Mouse (Mus musculus): ENCODE data around the gene Kcng3. TPM values are rescaled to one million over a fixed set of nuclear protein-coding genes. Genes with fewer than 3 reads are reported as not detected.

Gene Kcng3
- polyA plus RNA-seq, 1 experiment from 2014 or later: not detected

GRCm38 (mm10) chr17:83650932-83651682 lies 19.4 kb upstream of the Kcng3 start:
- no peak overlapping the region for H3K4me2 ChIP-seq
- ATAC-seq (replicated peaks; ENCODE audit: low FRiP score): peak; percentile 58
- H3K9ac ChIP-seq: no peak overlapping the region
- H3K4me3 ChIP-seq (replicated peaks): no peak overlapping the region
- H3K36me3 ChIP-seq: no peaks in the 10 kb centered on the region
- H3K27me3 ChIP-seq: no peaks in the 10 kb centered on the region
- no peaks in the 10 kb centered on the region for H3K9me3 ChIP-seq (replicated peaks)
- H3K27ac ChIP-seq: no peak overlapping the region
- 68% methylated on average over 7 of the region's 7 CpGs for WGBS
- H3K4me1 ChIP-seq: peaks cover 13% of the 10 kb centered on the region; the same call in 1 of the 2 replicates

GRCm38 (mm10) chr17:83649986-83650385 lies 18.3 kb upstream of the Kcng3 start:
- ATAC-seq (replicated peaks; ENCODE audit: low FRiP score): no peak
- Histone ChIP-seq H3K27ac (no peak overlapping the region), H3K9me3 (replicated peaks) (no peaks in the 10 kb centered on the region), H3K4me1 (peaks cover 11% of the 10 kb centered on the region; the same call in 1 of the 2 replicates), H3K27me3 (no peaks in the 10 kb centered on the region), H3K4me2 (no peak overlapping the region), H3K36me3 (no peaks in the 10 kb centered on the region), H3K4me3 (replicated peaks) (no peak overlapping the region), H3K9ac (no peak overlapping the region)
- 82% methylated on average over 3 of the region's 3 CpGs for WGBS

- H3K36me3 ChIP-seq: no peaks in the 10 kb centered on the region
- WGBS: 92% methylated on average over 7 of the region's 7 CpGs
- H3K27me3 ChIP-seq: no peaks in the 10 kb centered on the region
- H3K4me3 ChIP-seq (replicated peaks): no peak overlapping the region
- H3K4me1 ChIP-seq: 0 out of 2 replicates have a peak, but pooled peaks cover 6% of the 10 kb centered on the region
- no peak overlapping the region for H3K4me2 ChIP-seq
- ATAC-seq (replicated peaks; ENCODE audit: low FRiP score): no peak
- H3K9me3 ChIP-seq (replicated peaks): no peaks in the 10 kb centered on the region
- H3K27ac ChIP-seq: no peak overlapping the region
- H3K9ac ChIP-seq: no peak overlapping the region
Measured at GRCm38 (mm10) chr17:83647413-83647812, 15.7 kb upstream of the Kcng3 start.

- WGBS: 59% methylated on average over 8 of the region's 8 CpGs
- 0 out of 2 replicates have a peak, but pooled peaks cover 6% of the 10 kb centered on the region for H3K4me1 ChIP-seq
- H3K4me3 ChIP-seq (replicated peaks): no peak overlapping the region
- no peak overlapping the region for H3K4me2 ChIP-seq
- H3K27ac ChIP-seq: no peak overlapping the region
- H3K36me3 ChIP-seq: no peaks in the 10 kb centered on the region
- no peaks in the 10 kb centered on the region for H3K27me3 ChIP-seq
- no peaks in the 10 kb centered on the region for H3K9me3 ChIP-seq (replicated peaks)
- no peak overlapping the region for H3K9ac ChIP-seq
- no peak for ATAC-seq (replicated peaks; ENCODE audit: low FRiP score)
Measured at GRCm38 (mm10) chr17:83646425-83647163, 14.9 kb upstream of the Kcng3 start.

GRCm38 (mm10) chr17:83645226-83645808 lies 13.6 kb upstream of the Kcng3 start:
- Histone ChIP-seq H3K27ac (no peak overlapping the region), H3K4me1 (0 out of 2 replicates have a peak, but pooled peaks cover 6% of the 10 kb centered on the region), H3K9me3 (replicated peaks) (no peaks in the 10 kb centered on the region), H3K4me2 (no peak overlapping the region), H3K9ac (no peak overlapping the region), H3K36me3 (no peaks in the 10 kb centered on the region), H3K27me3 (no peaks in the 10 kb centered on the region), H3K4me3 (replicated peaks) (no peak overlapping the region)
- peak; percentile 69; the same call in 1 of the 2 replicates for ATAC-seq (replicated peaks; ENCODE audit: low FRiP score)
- WGBS: 66% methylated on average over 8 of the region's 9 CpGs

GRCm38 (mm10) chr17:83637393-83637792 lies 5.7 kb upstream of the Kcng3 start:
- Histone ChIP-seq H3K9ac (no peak overlapping the region), H3K4me3 (replicated peaks) (no peak overlapping the region)

GRCm38 (mm10) chr17:83636443-83636842 lies 4.7 kb upstream of the Kcng3 start:
- ATAC-seq (replicated peaks; ENCODE audit: low FRiP score): no peak
- H3K4me3 ChIP-seq (replicated peaks): no peak overlapping the region

More at GRCm38 (mm10) chr17:83637393-83637792, 5.7 kb upstream of the Kcng3 start:
- H3K36me3 ChIP-seq: no peaks in the 10 kb centered on the region
- H3K4me2 ChIP-seq: no peak overlapping the region
- H3K9me3 ChIP-seq (replicated peaks): no peaks in the 10 kb centered on the region
- ATAC-seq (replicated peaks; ENCODE audit: low FRiP score): no peak
- H3K4me1 ChIP-seq: peaks cover 11% of the 10 kb centered on the region
- peaks cover 16% of the 10 kb centered on the region for H3K27me3 ChIP-seq
- WGBS: 78% methylated on average over 2 of the region's 2 CpGs
- no peak overlapping the region for H3K27ac ChIP-seq

GRCm38 (mm10) chr17:83632653-83633570 lies 1.2 kb upstream of the Kcng3 start:
- WGBS: 1% methylated on average over 24 of the region's 24 CpGs
- Histone ChIP-seq H3K4me3 (replicated peaks) (peak overlapping the region; percentile 61), H3K27me3 (peaks cover 61% of the 10 kb centered on the region)

More at GRCm38 (mm10) chr17:83636443-83636842, 4.7 kb upstream of the Kcng3 start:
- Histone ChIP-seq H3K9ac (no peak overlapping the region), H3K27ac (no peak overlapping the region), H3K9me3 (replicated peaks) (no peaks in the 10 kb centered on the region), H3K4me2 (no peak overlapping the region), H3K27me3 (peaks cover 26% of the 10 kb centered on the region), H3K36me3 (no peaks in the 10 kb centered on the region), H3K4me1 (peaks cover 21% of the 10 kb centered on the region)
- WGBS: 76% methylated on average over 7 of the region's 7 CpGs

GRCm38 (mm10) chr17:83630787-83631678 lies 662 bp downstream of the Kcng3 start:
- WGBS: 3% methylated on average over 107 of the region's 109 CpGs
- Histone ChIP-seq H3K9me3 (replicated peaks) (no peaks in the 10 kb centered on the region), H3K27ac (no peak overlapping the region), H3K9ac (peak overlapping the region; percentile 35; the same call in 1 of the 2 replicates), H3K36me3 (no peaks in the 10 kb centered on the region), H3K4me2 (peak overlapping the region; percentile 96), H3K27me3 (peaks cover 67% of the 10 kb centered on the region), H3K4me1 (peaks cover 30% of the 10 kb centered on the region), H3K4me3 (replicated peaks) (peak overlapping the region; percentile 61)
- peak; percentile 57 for ATAC-seq (replicated peaks; ENCODE audit: low FRiP score)

More at GRCm38 (mm10) chr17:83632653-83633570, 1.2 kb upstream of the Kcng3 start:
- H3K36me3 ChIP-seq: no peaks in the 10 kb centered on the region
- H3K9ac ChIP-seq: no peak overlapping the region
- H3K4me2 ChIP-seq: peak overlapping the region; percentile 96
- peak; percentile 4; the same call in 1 of the 2 replicates for ATAC-seq (replicated peaks; ENCODE audit: low FRiP score)
- H3K4me1 ChIP-seq: peaks cover 30% of the 10 kb centered on the region
- no peaks in the 10 kb centered on the region for H3K9me3 ChIP-seq (replicated peaks)
- no peak overlapping the region for H3K27ac ChIP-seq

GRCm38 (mm10) chr17:83613907-83614306 lies 17.8 kb downstream of the Kcng3 start:
- Histone ChIP-seq H3K9ac (no peak overlapping the region), H3K4me1 (peaks cover 10% of the 10 kb centered on the region), H3K27ac (no peak overlapping the region), H3K4me3 (replicated peaks) (peak overlapping the region; percentile 18), H3K9me3 (replicated peaks) (no peaks in the 10 kb centered on the region), H3K27me3 (no peaks in the 10 kb centered on the region), H3K36me3 (no peaks in the 10 kb centered on the region), H3K4me2 (peak overlapping the region; percentile 44)
- 26% methylated on average over 11 of the region's 11 CpGs for WGBS
- ATAC-seq (replicated peaks; ENCODE audit: low FRiP score): no peak

Measured in kidney, embryonic 15.5 days (tissue).